Mouse (Mus musculus) layer of hippocampus, postnatal 25 days (tissue): ENCODE results near the gene Lrriq4. TPM values are rescaled to one million over a fixed set of nuclear protein-coding genes. Genes with fewer than 3 reads are reported as not detected.

Experiments
- DNase-seq, 2 experiments: peaks; one replicate each; pipeline ENCODE4 v3.0.0; 2022; ENCODE audit warnings: mixed read lengths in 2 of 2, low spot score in 1 of 2; ENCODE audit errors: extremely low spot score in 1 of 2
- total RNA-seq, 2 experiments: library from RNA; stranded (reverse); gene quantifications; 2 replicates each; pipeline ENCODE4 v1.2.3; 2021

The Lrriq4 gene
- total RNA-seq: not detected

- no peak for DNase-seq
Observed at GRCm38 (mm10) chr3:30644207-30644606, at the start of gene Lrriq4. Gene Lrriq4 (plus strand): TSS chr3:30644507.

- DNase-seq: peak; percentile 23 to 44
Observed at GRCm38 (mm10) chr3:30595111-30595832, 49.0 kb upstream of the Lrriq4 start.

- DNase-seq: no peak
Observed at GRCm38 (mm10) chr3:30597271-30597670, 47.0 kb upstream of the Lrriq4 start.

GRCm38 (mm10) chr3:30599711-30600545, 44.4 kb upstream of the Lrriq4 start, which contains the start of gene Actrt3:
Gene Actrt3 (minus strand): TSS chr3:30599939.
- peak; percentile 32 to 39 for DNase-seq

GRCm38 (mm10) chr3:30600717-30601116, 43.6 kb upstream of the Lrriq4 start:
- peak; percentile 23 to 24 for DNase-seq

- peak; percentile 65 to 85 for DNase-seq
Observed at GRCm38 (mm10) chr3:30601175-30601574, 43.1 kb upstream of the Lrriq4 start.

- DNase-seq: no peak
Observed at GRCm38 (mm10) chr3:30601610-30602064, 42.7 kb upstream of the Lrriq4 start.

GRCm38 (mm10) chr3:30602065-30602739, 42.1 kb upstream of the Lrriq4 start, which contains the start of gene Mynn:
Gene Mynn (plus strand): TSS chr3:30602065.
- DNase-seq: peak; percentile 89 to 96

- DNase-seq: no peak
Observed at GRCm38 (mm10) chr3:30602740-30603098, 41.6 kb upstream of the Lrriq4 start.

GRCm38 (mm10) chr3:30603256-30603655, 41.1 kb upstream of the Lrriq4 start:
- no peak for DNase-seq

GRCm38 (mm10) chr3:30608999-30609398, 35.3 kb upstream of the Lrriq4 start:
- no peak for DNase-seq

- DNase-seq: no peak
Observed at GRCm38 (mm10) chr3:30610930-30611329, 33.4 kb upstream of the Lrriq4 start.

- no peak for DNase-seq
Observed at GRCm38 (mm10) chr3:30620132-30620531, 24.2 kb upstream of the Lrriq4 start.

GRCm38 (mm10) chr3:30633681-30634080, 10.6 kb upstream of the Lrriq4 start:
- no peak for DNase-seq

GRCm38 (mm10) chr3:30635629-30636028, 8.7 kb upstream of the Lrriq4 start:
- no peak for DNase-seq

GRCm38 (mm10) chr3:30646761-30647160, 2.5 kb downstream of the Lrriq4 start:
- no peak for DNase-seq

GRCm38 (mm10) chr3:30647440-30648090, 3.3 kb downstream of the Lrriq4 start, which contains the start of gene Lrrc34:
Gene Lrrc34 (minus strand): TSS chr3:30647869.
- no peak for DNase-seq

GRCm38 (mm10) chr3:30648466-30648865, 4.2 kb downstream of the Lrriq4 start:
- DNase-seq: no peak

- no peak for DNase-seq
Observed at GRCm38 (mm10) chr3:30650062-30650841, 5.9 kb downstream of the Lrriq4 start.
